Mouse (Mus musculus): ENCODE measurements around the gene Crim1.

GRCm38 (mm10) chr17:78387665-78388064 is 187.6 kb downstream of the Crim1 start:
- TF ChIP-seq ZNF384 (IDR thresholded peaks at IDR 0.05; ENCODE audit: low read depth, low read length) (no peak), HCFC1 (IDR thresholded peaks at IDR 0.05; ENCODE audit: borderline replicate concordance, insufficient read depth, low read length) (no peak), CHD2 (IDR thresholded peaks at IDR 0.05; ENCODE audit: low read depth, low read length) (no peak)
